Mouse (Mus musculus) heart, embryonic 15.5 days (tissue): ENCODE measurements around the gene Fcmr. TPM values are rescaled to one million over a fixed set of nuclear protein-coding genes. Genes with fewer than 3 reads are reported as not detected.

Source experiments
- ATAC-seq: fragments of 200-750 bp; cut with Nextera tagmentation; replicated peaks from 2 replicates; pipeline ENCODE4 v1.8.0; 2017; ENCODE audit warnings: low read depth, moderate TSS enrichment; ENCODE audit not compliant: insufficient number of reproducible peaks, insufficient read depth, low FRiP score
- H3K27ac ChIP-seq: fragments of 300-500 bp; sonication (generic); 2 replicates; pipeline ENCODE4 v1.5.1; 2015; ENCODE audit warnings: mild to moderate bottlenecking, inconsistent platforms
- H3K27me3 ChIP-seq: fragments of 300-500 bp; sonication (generic); 2 replicates; pipeline ENCODE4 v1.6.1; 2015; ENCODE audit warnings: inconsistent platforms
- H3K36me3 ChIP-seq: fragments of 300-500 bp; sonication (generic); 2 replicates; pipeline ENCODE4 v1.6.1; 2015; ENCODE audit warnings: mild to moderate bottlenecking, inconsistent platforms
- H3K4me1 ChIP-seq: fragments of 300-500 bp; sonication (generic); replicated peaks from 2 replicates; pipeline ENCODE4 v1.6.1; 2015; ENCODE audit warnings: inconsistent platforms
- H3K4me2 ChIP-seq: fragments of 300-500 bp; sonication (generic); 2 replicates; pipeline ENCODE4 v1.6.1; 2015; ENCODE audit warnings: inconsistent platforms, mild to moderate bottlenecking, moderate library complexity
- H3K4me3 ChIP-seq: fragments of 300-500 bp; sonication (generic); 2 replicates; pipeline ENCODE4 v1.5.1; 2015; ENCODE audit warnings: mild to moderate bottlenecking, inconsistent platforms
- H3K9ac ChIP-seq: fragments of 300-500 bp; sonication (generic); 2 replicates; pipeline ENCODE4 v1.6.1; 2015; ENCODE audit warnings: mild to moderate bottlenecking, inconsistent platforms
- H3K9me3 ChIP-seq: fragments of 300-500 bp; sonication (generic); replicated peaks from 2 replicates; pipeline ENCODE4 v1.6.1; 2016; ENCODE audit warnings: inconsistent platforms
- WGBS: fragments of 180-500 bp; shearing (Covaris S2); methylation state at CpG from one replicate; pipeline ENCODE4 v1.1.7; 2015; ENCODE audit warnings: mixed read lengths; 5-methylcytosine and 5-hydroxymethylcytosine counted together
- polyA plus RNA-seq: library from polyadenylated mRNA; unstranded; fragments of >200 nt; fragmentation: Nextera tagmentation; extraction: Ambion mirVana; gene quantifications from 2 replicates; pipeline ENCODE4 v1.2.1, GENCODE M21; 2015

Gene Fcmr
- polyA plus RNA-seq, 1 experiment from 2014 or later: 1.6 TPM

DNA sequence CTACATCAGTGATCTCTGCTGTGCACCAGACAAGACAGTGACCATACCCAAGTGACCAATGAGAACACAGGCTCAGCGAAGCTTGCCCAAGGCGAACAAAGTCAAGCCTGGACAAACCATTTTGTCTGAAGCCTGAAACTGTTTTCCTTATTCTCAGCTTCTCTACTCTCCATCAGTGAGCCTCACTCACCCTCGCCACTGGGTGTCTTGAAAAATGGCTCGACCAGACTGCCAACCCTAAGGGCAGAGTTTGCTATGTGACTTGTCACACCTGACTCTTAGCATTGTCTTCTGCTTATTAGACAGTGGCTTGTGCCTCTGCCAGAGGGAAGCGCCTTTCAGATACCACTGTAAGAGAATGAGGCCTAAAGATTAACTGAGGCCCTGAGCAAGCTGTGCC lies 728 bp upstream of the Fcmr start:
- H3K27ac ChIP-seq: no peak overlapping the region
- no peak overlapping the region for H3K9ac ChIP-seq
- H3K4me3 ChIP-seq: no peak overlapping the region
- H3K4me1 ChIP-seq: no peaks in the 10 kb centered on the region
- ATAC-seq: no peak
- H3K9me3 ChIP-seq: no peaks in the 10 kb centered on the region
- no peak overlapping the region for H3K4me2 ChIP-seq
- H3K27me3 ChIP-seq: no peaks in the 10 kb centered on the region
- 86% methylated on average over 5 of the region's 5 CpGs for WGBS
- no peaks in the 10 kb centered on the region for H3K36me3 ChIP-seq

DNA sequence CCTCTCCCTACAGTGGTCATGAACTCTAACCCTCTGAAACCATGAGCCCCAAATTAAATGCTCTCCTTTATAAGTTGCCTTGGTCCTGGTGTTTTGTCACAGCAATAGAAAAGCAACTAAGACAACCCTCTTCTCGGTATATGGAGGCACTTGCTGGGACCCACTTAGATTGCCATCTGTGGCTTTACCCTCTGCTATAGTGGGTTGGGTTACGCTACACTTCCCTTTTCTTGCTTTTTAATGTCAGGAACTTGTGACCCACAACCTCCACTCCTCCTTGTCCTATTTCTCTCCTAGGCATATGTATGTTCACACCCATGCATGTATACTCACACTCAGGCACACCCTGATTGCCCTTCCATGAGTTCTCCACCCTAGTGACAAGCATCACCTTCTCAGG lies 7.4 kb downstream of the Fcmr start:
- WGBS: 80% methylated on average over 2 of the region's 2 CpGs
- ATAC-seq: no peak
- Histone ChIP-seq H3K27me3 (peaks cover 6% of the 10 kb centered on the region), H3K27ac (no peak overlapping the region), H3K9ac (no peak overlapping the region), H3K4me3 (no peak overlapping the region), H3K36me3 (no peaks in the 10 kb centered on the region), H3K4me1 (peaks cover 2% of the 10 kb centered on the region), H3K9me3 (no peaks in the 10 kb centered on the region), H3K4me2 (no peak overlapping the region)

DNA sequence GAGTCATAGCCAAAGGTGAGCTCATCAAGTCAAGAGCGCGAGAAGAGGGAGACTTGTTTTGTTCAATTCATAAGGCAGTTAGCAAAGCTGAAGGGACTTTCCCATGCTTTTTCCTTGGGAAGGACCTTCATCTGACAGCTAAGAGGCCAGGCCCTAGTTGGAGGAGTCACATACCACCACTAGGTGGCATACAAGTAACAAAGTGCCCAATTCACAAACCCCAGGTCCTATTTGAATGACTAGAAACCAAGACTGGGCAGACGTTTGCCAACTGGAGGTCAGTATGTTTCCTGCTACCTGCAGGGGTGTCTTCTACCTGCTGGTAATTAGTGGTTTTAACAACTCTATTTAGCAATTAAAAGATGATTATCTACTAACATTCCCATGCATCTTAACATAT lies 9.7 kb downstream of the Fcmr start:
- Histone ChIP-seq H3K27ac (no peak overlapping the region), H3K4me3 (no peak overlapping the region), H3K9me3 (no peaks in the 10 kb centered on the region), H3K4me2 (no peak overlapping the region), H3K4me1 (peaks cover 8% of the 10 kb centered on the region), H3K36me3 (no peaks in the 10 kb centered on the region), H3K9ac (no peak overlapping the region), H3K27me3 (peaks cover 24% of the 10 kb centered on the region)
- WGBS: 41% methylated on average over 3 of the region's 3 CpGs
- no peak for ATAC-seq

DNA sequence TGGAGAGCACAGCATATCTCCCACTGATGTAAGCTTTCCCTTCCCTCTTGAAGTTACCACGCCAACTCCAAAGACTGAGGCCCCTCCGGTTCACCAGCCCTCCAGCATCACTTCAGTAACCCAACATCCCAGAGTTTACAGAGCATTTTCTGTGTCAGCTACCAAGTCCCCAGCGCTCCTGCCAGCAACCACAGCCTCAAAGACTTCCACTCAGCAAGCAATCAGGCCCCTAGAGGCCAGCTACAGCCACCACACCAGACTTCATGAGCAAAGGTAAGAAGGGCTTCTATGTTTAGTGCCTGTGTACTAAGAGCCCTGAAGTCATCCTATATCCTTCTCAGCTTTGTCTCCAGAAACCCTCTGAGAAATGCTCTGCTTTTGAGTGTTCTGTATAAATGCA lies 10.4 kb downstream of the Fcmr start:
- Histone ChIP-seq H3K36me3 (no peaks in the 10 kb centered on the region), H3K4me3 (no peak overlapping the region), H3K27ac (no peak overlapping the region), H3K9ac (no peak overlapping the region), H3K4me2 (no peak overlapping the region), H3K27me3 (peaks cover 26% of the 10 kb centered on the region), H3K4me1 (peaks cover 8% of the 10 kb centered on the region), H3K9me3 (no peaks in the 10 kb centered on the region)
- ATAC-seq: no peak
- 62% methylated on average over 3 of the region's 3 CpGs for WGBS

DNA sequence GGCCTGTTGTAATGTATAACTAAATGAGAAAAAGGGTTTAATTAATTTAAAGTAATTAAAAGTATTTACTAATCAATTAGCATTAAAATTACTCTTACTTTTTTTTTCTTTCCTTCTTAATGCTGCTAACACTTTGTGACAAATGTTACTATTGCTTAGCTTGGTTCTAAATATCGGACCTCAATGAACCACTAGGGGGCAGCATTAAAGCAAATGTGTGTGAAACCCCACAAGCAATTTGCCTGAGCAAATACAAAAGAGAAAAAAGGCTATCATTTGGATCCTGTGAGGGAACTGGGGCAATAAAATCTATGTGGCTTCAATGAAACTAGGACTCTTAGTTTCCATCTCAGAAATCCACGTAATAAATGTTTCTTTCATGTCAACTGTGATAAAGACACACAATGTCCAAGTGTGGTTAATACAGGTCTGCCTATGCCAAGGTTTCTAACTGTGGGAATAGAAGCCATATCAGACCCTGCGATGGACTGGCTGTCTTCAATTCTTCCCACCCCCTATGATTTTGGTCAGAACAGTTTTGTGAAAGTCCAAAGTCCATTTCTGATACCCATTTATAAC lies 11.6 kb downstream of the Fcmr start:
- ATAC-seq: no peak
- H3K9me3 ChIP-seq: no peaks in the 10 kb centered on the region
- H3K9ac ChIP-seq: no peak overlapping the region
- H3K4me3 ChIP-seq: no peak overlapping the region
- no peaks in the 10 kb centered on the region for H3K36me3 ChIP-seq
- H3K4me2 ChIP-seq: no peak overlapping the region
- WGBS: 24% methylated on average over 3 of the region's 3 CpGs
- H3K27me3 ChIP-seq: peaks cover 26% of the 10 kb centered on the region
- H3K4me1 ChIP-seq: peaks cover 8% of the 10 kb centered on the region
- no peak overlapping the region for H3K27ac ChIP-seq

DNA sequence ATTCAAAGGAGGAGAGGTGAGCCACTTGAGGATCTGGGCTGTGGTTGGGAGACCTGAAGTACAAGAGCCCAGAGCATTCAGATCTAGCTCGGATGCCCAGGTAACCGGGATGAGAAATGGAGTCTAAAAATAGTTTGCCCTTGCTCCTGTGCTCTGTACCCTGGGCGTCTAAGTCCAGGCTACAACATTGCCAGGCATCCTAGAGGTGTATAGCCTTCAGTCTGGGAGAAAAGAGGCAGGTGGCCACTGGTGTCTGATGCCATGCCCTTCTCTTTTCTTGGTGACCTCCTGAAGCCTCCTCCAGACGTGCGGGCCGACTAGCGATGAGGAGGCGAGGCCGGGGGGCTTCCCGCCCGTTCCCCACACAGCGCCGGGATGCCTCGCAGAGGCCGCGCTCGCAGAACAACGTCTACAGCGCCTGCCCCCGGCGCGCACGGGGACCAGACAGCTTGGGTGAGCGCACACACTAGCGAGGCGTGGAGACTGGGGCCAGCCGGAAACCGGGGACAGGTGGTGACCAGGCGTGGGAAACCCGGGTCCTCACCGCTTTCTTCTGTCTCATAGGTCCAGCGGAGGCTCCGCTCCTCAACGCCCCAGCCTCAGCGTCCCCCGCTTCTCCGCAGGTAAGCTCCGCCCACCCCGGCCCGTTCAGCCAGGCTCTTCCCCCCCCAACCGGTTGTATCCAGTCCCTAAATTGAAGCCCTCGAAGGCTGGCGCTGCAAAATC lies 12.6 kb downstream of the Fcmr start:
- Histone ChIP-seq H3K9ac (peak overlapping the region; percentile 44), H3K4me1 (peaks cover 8% of the 10 kb centered on the region), H3K4me3 (peak overlapping the region; percentile 49), H3K36me3 (no peaks in the 10 kb centered on the region), H3K4me2 (peak overlapping the region; percentile 92), H3K27me3 (peaks cover 26% of the 10 kb centered on the region), H3K27ac (no peak overlapping the region), H3K9me3 (no peaks in the 10 kb centered on the region)
- ATAC-seq: 0 out of 2 replicates have a peak, but pooled peaks have one; percentile 10
- WGBS: 3% methylated on average over 43 of the region's 43 CpGs

DNA sequence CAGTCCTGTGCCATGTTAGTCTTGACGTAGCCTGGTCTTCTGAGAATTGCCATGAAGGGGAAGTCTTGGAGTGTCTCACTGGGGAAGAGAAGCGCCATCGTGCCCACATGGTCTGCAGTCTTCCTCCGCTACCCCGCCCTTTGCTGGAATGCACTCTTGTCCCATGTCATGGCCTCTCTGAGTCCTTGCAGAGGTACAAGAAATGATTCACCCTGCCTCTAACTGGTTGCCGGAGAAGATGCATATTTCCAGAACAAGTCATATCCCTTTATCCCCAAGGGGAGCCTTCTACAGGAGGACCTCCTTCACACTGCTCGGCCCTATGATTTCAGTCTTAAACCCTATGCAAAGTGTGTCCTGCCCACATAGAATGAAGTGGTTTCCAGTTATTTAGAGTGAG lies 14.5 kb downstream of the Fcmr start:
- no peak overlapping the region for H3K27ac ChIP-seq
- H3K4me3 ChIP-seq: no peak overlapping the region
- H3K4me1 ChIP-seq: peaks cover 8% of the 10 kb centered on the region
- 78% methylated on average over 7 of the region's 7 CpGs for WGBS
- no peaks in the 10 kb centered on the region for H3K9me3 ChIP-seq
- H3K27me3 ChIP-seq: peaks cover 32% of the 10 kb centered on the region
- ATAC-seq: no peak
- no peak overlapping the region for H3K4me2 ChIP-seq
- H3K9ac ChIP-seq: no peak overlapping the region
- no peaks in the 10 kb centered on the region for H3K36me3 ChIP-seq

DNA sequence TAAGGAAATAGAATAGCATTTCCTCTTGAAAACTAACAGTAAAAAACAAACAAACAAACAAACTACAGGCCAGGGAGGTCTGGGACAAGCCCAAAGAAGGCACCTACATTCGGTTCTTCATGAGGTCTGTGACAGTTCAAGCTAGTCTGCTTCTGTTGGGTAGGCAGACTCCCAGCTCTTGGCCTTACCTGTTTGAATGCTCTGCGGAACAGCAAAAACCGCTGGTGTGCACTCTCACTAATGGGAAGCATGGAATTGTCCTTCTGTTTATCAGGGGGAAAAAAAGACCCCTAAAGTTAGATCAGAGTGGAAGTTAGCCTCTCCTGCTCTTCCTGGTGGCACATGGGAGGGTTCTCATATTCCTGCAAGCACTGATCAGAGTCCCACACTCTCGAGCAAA lies 17.7 kb downstream of the Fcmr start:
- Histone ChIP-seq H3K4me1 (peaks cover 4% of the 10 kb centered on the region), H3K9me3 (no peaks in the 10 kb centered on the region), H3K27me3 (peaks cover 27% of the 10 kb centered on the region), H3K4me2 (no peak overlapping the region), H3K36me3 (no peaks in the 10 kb centered on the region), H3K27ac (no peak overlapping the region), H3K4me3 (no peak overlapping the region), H3K9ac (no peak overlapping the region)
- 76% methylated on average over 4 of the region's 4 CpGs for WGBS
- ATAC-seq: no peak

DNA sequence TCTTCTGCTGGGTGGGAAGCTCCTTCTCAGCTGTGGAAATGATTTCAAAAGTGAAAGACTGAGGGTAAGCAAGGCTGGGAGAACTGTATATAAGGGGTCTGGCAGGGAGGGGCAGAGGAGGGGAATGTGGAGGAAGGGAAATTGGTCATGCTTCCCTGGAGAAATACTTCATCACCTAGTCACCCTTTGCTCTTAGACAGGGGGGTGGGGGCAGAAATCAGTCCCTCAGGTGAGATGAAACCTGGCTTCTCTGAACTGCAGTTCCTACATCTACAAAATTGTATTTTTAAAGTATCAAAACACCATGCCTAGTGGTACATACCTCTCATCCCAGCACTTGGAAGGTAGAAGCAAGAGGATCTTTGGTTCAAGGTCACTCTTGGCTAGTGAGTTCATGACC lies 21.9 kb downstream of the Fcmr start, which contains the start of gene Il24:
TSS of gene Il24 (minus strand) at position 101 of the 400 bp plus-strand sequence.
- no peak for ATAC-seq
- H3K9me3 ChIP-seq: no peaks in the 10 kb centered on the region

DNA sequence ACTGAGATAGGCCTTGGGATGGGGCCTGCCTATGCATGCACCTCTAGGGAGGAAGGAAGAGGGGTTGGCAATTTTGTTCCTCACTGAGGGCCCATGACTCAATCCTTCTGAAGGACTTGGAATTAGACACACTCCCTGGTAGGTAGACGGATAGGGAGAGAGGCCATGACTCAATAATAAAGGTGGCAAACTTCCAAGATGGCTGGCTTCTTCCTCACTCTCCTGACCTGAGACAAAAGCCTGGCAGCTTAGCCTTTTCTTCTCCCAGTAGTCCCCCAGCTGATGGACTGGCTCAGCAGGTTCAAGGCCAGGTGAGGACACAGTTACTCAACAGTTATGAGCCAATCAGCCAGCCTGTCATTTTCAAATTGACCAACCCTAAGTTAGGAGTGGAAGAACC lies 27.0 kb downstream of the Fcmr start:
- H3K36me3 ChIP-seq: no peaks in the 10 kb centered on the region
- no peak overlapping the region for H3K4me3 ChIP-seq
- no peaks in the 10 kb centered on the region for H3K4me1 ChIP-seq
- no peak overlapping the region for H3K9ac ChIP-seq
- WGBS: 52% methylated on average over 1 of the region's 1 CpGs
- H3K9me3 ChIP-seq: no peaks in the 10 kb centered on the region
- H3K4me2 ChIP-seq: no peak overlapping the region
- ATAC-seq: no peak
- H3K27me3 ChIP-seq: no peaks in the 10 kb centered on the region
- no peak overlapping the region for H3K27ac ChIP-seq

More for the DNA sequence above, 21.9 kb downstream of the Fcmr start, which contains the start of gene Il24:
- H3K36me3 ChIP-seq: no peaks in the 10 kb centered on the region
- H3K4me1 ChIP-seq: no peaks in the 10 kb centered on the region
- H3K27ac ChIP-seq: no peak within 1 kb of the TSS
- H3K4me3 ChIP-seq: no peak within 1 kb of the TSS
- H3K9ac ChIP-seq: no peak within 1 kb of the TSS
- peaks cover 9% of the 10 kb centered on the region for H3K27me3 ChIP-seq
- no peak within 1 kb of the TSS for H3K4me2 ChIP-seq

DNA sequence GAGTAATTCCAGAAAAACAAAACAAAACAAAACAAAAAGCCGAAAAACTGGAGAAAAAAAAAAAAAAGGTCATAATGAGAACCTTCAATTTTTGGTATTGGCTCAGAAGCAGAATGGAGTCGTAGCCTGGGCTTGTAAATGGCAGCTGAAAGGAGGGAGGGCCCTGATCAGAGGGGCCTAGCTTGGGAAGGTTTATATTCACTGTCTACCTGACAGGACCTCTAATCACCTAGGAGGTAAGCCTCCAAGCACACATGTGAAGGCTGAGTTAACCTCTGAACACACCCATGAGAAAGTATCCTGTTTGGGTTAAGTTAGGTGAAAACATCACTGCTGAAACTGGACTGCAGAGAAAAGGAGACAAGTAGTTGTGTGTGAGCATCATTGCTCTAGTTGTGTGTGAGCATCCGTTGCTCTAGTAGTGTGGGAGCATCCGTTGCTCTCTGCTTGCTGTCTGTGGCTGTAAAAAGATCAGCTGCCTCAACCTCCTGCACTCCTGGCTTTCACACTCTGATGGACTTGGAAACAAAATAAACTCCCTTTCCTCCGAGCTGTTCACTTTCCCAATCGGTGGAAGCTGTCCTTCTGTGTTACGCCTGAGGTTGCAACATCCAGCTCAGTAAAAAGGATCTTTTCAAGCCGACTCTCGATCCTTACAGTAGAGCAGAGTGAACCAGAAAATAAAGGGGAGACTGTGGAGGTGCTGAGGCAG lies 28.0 kb downstream of the Fcmr start:
- no peak overlapping the region for H3K4me2 ChIP-seq
- H3K9ac ChIP-seq: no peak overlapping the region
- H3K27ac ChIP-seq: no peak overlapping the region
- H3K9me3 ChIP-seq: no peaks in the 10 kb centered on the region
- H3K4me3 ChIP-seq: no peak overlapping the region
- H3K36me3 ChIP-seq: no peaks in the 10 kb centered on the region
- H3K27me3 ChIP-seq: no peaks in the 10 kb centered on the region
- no peaks in the 10 kb centered on the region for H3K4me1 ChIP-seq
- no peak for ATAC-seq
- WGBS: 71% methylated on average over 9 of the region's 9 CpGs
